Mouse (Mus musculus): ENCODE results near the gene Nf1. TPM values are rescaled to one million over a fixed set of nuclear protein-coding genes. Genes with fewer than 3 reads are reported as not detected.
A peak's percentile ranks its signal among the peaks of the same experiment; 100 is the strongest.

The Nf1 gene
- polyA plus RNA-seq, 1 experiment from 2014 or later = 3.7 TPM

- Histone ChIP-seq H3K4me3 (no peak overlapping the region), H3K9me3 (replicated peaks) (no peaks in the 10 kb centered on the region), H3K9ac (no peak overlapping the region), H3K4me2 (no peak overlapping the region), H3K36me3 (no peaks in the 10 kb centered on the region), H3K27me3 (no peaks in the 10 kb centered on the region), H3K4me1 (replicated peaks) (peaks cover 28% of the 10 kb centered on the region), H3K27ac (peak overlapping the region; percentile 81)
- no peak for ATAC-seq (replicated peaks; ENCODE audit: insufficient number of reproducible peaks, insufficient read depth, low FRiP score, low read depth)
- WGBS = 60% methylated on average over 9 of the region's 9 CpGs
Observed at GRCm38 (mm10) chr11:79305697-79306340, 33.7 kb upstream of the Nf1 start.

- H3K9me3 ChIP-seq (replicated peaks) = no peaks in the 10 kb centered on the region
- 20% methylated on average over 7 of the region's 7 CpGs for WGBS
Observed at GRCm38 (mm10) chr11:79306510-79306909, 33.0 kb upstream of the Nf1 start.

GRCm38 (mm10) chr11:79306996-79307395 is 32.5 kb upstream of the Nf1 start:
- Histone ChIP-seq H3K36me3 (no peaks in the 10 kb centered on the region), H3K9me3 (replicated peaks) (no peaks in the 10 kb centered on the region), H3K4me2 (peak overlapping the region; percentile 11), H3K4me1 (replicated peaks) (peaks cover 28% of the 10 kb centered on the region), H3K4me3 (no peak overlapping the region), H3K27me3 (no peaks in the 10 kb centered on the region), H3K27ac (peak overlapping the region; percentile 81), H3K9ac (no peak overlapping the region)
- peak; percentile 68 for ATAC-seq (replicated peaks; ENCODE audit: insufficient number of reproducible peaks, insufficient read depth, low FRiP score, low read depth)
- WGBS = 19% methylated on average over 10 of the region's 10 CpGs

More at GRCm38 (mm10) chr11:79306510-79306909, 33.0 kb upstream of the Nf1 start:
- Histone ChIP-seq H3K9ac (no peak overlapping the region), H3K36me3 (no peaks in the 10 kb centered on the region), H3K27me3 (no peaks in the 10 kb centered on the region), H3K4me3 (no peak overlapping the region), H3K4me2 (peak overlapping the region; percentile 11), H3K4me1 (replicated peaks) (peaks cover 28% of the 10 kb centered on the region), H3K27ac (peak overlapping the region; percentile 81)
- 0 out of 2 replicates have a peak, but pooled peaks have one; percentile 60 for ATAC-seq (replicated peaks; ENCODE audit: insufficient number of reproducible peaks, insufficient read depth, low FRiP score, low read depth)

GRCm38 (mm10) chr11:79307560-79308200 is 31.8 kb upstream of the Nf1 start:
- Histone ChIP-seq H3K36me3 (no peaks in the 10 kb centered on the region), H3K4me3 (no peak overlapping the region), H3K4me2 (no peak overlapping the region), H3K9ac (no peak overlapping the region), H3K27ac (peak overlapping the region; percentile 81), H3K4me1 (replicated peaks) (peaks cover 28% of the 10 kb centered on the region), H3K27me3 (no peaks in the 10 kb centered on the region), H3K9me3 (replicated peaks) (no peaks in the 10 kb centered on the region)
- ATAC-seq (replicated peaks; ENCODE audit: insufficient number of reproducible peaks, insufficient read depth, low FRiP score, low read depth) = no peak
- WGBS = 55% methylated on average over 9 of the region's 9 CpGs

- Histone ChIP-seq H3K27ac (no peak overlapping the region), H3K4me2 (no peak overlapping the region), H3K9ac (no peak overlapping the region), H3K9me3 (replicated peaks) (no peaks in the 10 kb centered on the region), H3K36me3 (no peaks in the 10 kb centered on the region), H3K4me3 (no peak overlapping the region), H3K27me3 (no peaks in the 10 kb centered on the region), H3K4me1 (replicated peaks) (peaks cover 27% of the 10 kb centered on the region)
- WGBS = 67% methylated on average over 5 of the region's 5 CpGs
- no peak for ATAC-seq (replicated peaks; ENCODE audit: insufficient number of reproducible peaks, insufficient read depth, low FRiP score, low read depth)
Observed at GRCm38 (mm10) chr11:79310467-79310866, 29.0 kb upstream of the Nf1 start.

- peaks cover 4% of the 10 kb centered on the region; the same call in 1 of the 2 replicates for H3K4me1 ChIP-seq (replicated peaks)
- H3K4me2 ChIP-seq = no peak overlapping the region
- WGBS = 81% methylated on average over 8 of the region's 8 CpGs
- H3K27ac ChIP-seq = no peak overlapping the region
- H3K36me3 ChIP-seq = no peaks in the 10 kb centered on the region
- no peak overlapping the region for H3K9ac ChIP-seq
- no peaks in the 10 kb centered on the region for H3K27me3 ChIP-seq
- no peaks in the 10 kb centered on the region for H3K9me3 ChIP-seq (replicated peaks)
- no peak for ATAC-seq (replicated peaks; ENCODE audit: insufficient number of reproducible peaks, insufficient read depth, low FRiP score, low read depth)
- no peak overlapping the region for H3K4me3 ChIP-seq
Observed at GRCm38 (mm10) chr11:79316807-79317345, 22.6 kb upstream of the Nf1 start.

GRCm38 (mm10) chr11:79319807-79320206 is 19.7 kb upstream of the Nf1 start:
- ATAC-seq (replicated peaks; ENCODE audit: insufficient number of reproducible peaks, insufficient read depth, low FRiP score, low read depth) = peak; percentile 27; the same call in 1 of the 2 replicates
- Histone ChIP-seq H3K4me3 (no peak overlapping the region), H3K27ac (no peak overlapping the region), H3K9me3 (replicated peaks) (no peaks in the 10 kb centered on the region), H3K36me3 (no peaks in the 10 kb centered on the region), H3K9ac (no peak overlapping the region), H3K27me3 (no peaks in the 10 kb centered on the region), H3K4me1 (replicated peaks) (peaks cover 4% of the 10 kb centered on the region; the same call in 1 of the 2 replicates), H3K4me2 (no peak overlapping the region)
- 46% methylated on average over 7 of the region's 7 CpGs for WGBS

- H3K4me3 ChIP-seq = no peak overlapping the region
- ATAC-seq (replicated peaks; ENCODE audit: insufficient number of reproducible peaks, insufficient read depth, low FRiP score, low read depth) = no peak
- 58% methylated on average over 12 of the region's 12 CpGs for WGBS
- H3K9me3 ChIP-seq (replicated peaks) = no peaks in the 10 kb centered on the region
- no peak overlapping the region for H3K4me2 ChIP-seq
- H3K4me1 ChIP-seq (replicated peaks) = peaks cover 4% of the 10 kb centered on the region; the same call in 1 of the 2 replicates
- peak overlapping the region; percentile 39; the same call in 1 of the 2 replicates for H3K27ac ChIP-seq
- H3K27me3 ChIP-seq = no peaks in the 10 kb centered on the region
- H3K9ac ChIP-seq = no peak overlapping the region
- H3K36me3 ChIP-seq = no peaks in the 10 kb centered on the region
Observed at GRCm38 (mm10) chr11:79323985-79324685, 15.4 kb upstream of the Nf1 start.

- Histone ChIP-seq H3K4me1 (replicated peaks) (no peaks in the 10 kb centered on the region), H3K4me2 (no peak overlapping the region), H3K36me3 (no peaks in the 10 kb centered on the region), H3K27ac (no peak overlapping the region), H3K27me3 (no peaks in the 10 kb centered on the region), H3K9me3 (replicated peaks) (no peaks in the 10 kb centered on the region), H3K9ac (no peak overlapping the region), H3K4me3 (no peak overlapping the region)
- no peak for ATAC-seq (replicated peaks; ENCODE audit: insufficient number of reproducible peaks, insufficient read depth, low FRiP score, low read depth)
- 70% methylated on average over 8 of the region's 8 CpGs for WGBS
Observed at GRCm38 (mm10) chr11:79325663-79326062, 13.8 kb upstream of the Nf1 start.

- H3K36me3 ChIP-seq = no peaks in the 10 kb centered on the region
- WGBS = 32% methylated on average over 4 of the region's 4 CpGs
- no peaks in the 10 kb centered on the region for H3K27me3 ChIP-seq
- no peaks in the 10 kb centered on the region for H3K4me1 ChIP-seq (replicated peaks)
- H3K27ac ChIP-seq = no peak overlapping the region
- no peaks in the 10 kb centered on the region for H3K9me3 ChIP-seq (replicated peaks)
- H3K4me2 ChIP-seq = no peak overlapping the region
- no peak overlapping the region for H3K4me3 ChIP-seq
- H3K9ac ChIP-seq = no peak overlapping the region
- no peak for ATAC-seq (replicated peaks; ENCODE audit: insufficient number of reproducible peaks, insufficient read depth, low FRiP score, low read depth)
Observed at GRCm38 (mm10) chr11:79327106-79327505, 12.4 kb upstream of the Nf1 start.

- Histone ChIP-seq H3K36me3 (no peaks in the 10 kb centered on the region), H3K4me2 (no peak overlapping the region), H3K4me1 (replicated peaks) (no peaks in the 10 kb centered on the region), H3K27ac (no peak overlapping the region), H3K4me3 (no peak overlapping the region), H3K9me3 (replicated peaks) (no peaks in the 10 kb centered on the region), H3K9ac (no peak overlapping the region), H3K27me3 (no peaks in the 10 kb centered on the region)
- no peak for ATAC-seq (replicated peaks; ENCODE audit: insufficient number of reproducible peaks, insufficient read depth, low FRiP score, low read depth)
- 87% methylated on average over 4 of the region's 4 CpGs for WGBS
Observed at GRCm38 (mm10) chr11:79328060-79328459, 11.4 kb upstream of the Nf1 start.

Measured in heart, embryonic 15.5 days (tissue).